Mouse (Mus musculus): Measurements from ENCODE around the gene Clic5.

- TF ChIP-seq CTCF (IDR thresholded peaks at IDR 0.05; ENCODE audit: control insufficient read depth, insufficient read depth, insufficient read length) (no peak), MYOD1 (IDR thresholded peaks at IDR 0.05; ENCODE audit: control insufficient read depth, insufficient read length, low read depth) (no peak), USF1 (IDR thresholded peaks at IDR 0.05; ENCODE audit: low read depth) (no peak), MAX (IDR thresholded peaks at IDR 0.05) (no peak), CEBPB (IDR thresholded peaks at IDR 0.05; ENCODE audit: low read depth) (no peak)
Observed at GRCm38 (mm10) chr17:44188769-44189145, 373 bp downstream of the Clic5 start.

Measured in C2C12 (cell line).